Comparison of ENCODE assay signal across 24 mouse cellular contexts in the genomic region with DNA sequence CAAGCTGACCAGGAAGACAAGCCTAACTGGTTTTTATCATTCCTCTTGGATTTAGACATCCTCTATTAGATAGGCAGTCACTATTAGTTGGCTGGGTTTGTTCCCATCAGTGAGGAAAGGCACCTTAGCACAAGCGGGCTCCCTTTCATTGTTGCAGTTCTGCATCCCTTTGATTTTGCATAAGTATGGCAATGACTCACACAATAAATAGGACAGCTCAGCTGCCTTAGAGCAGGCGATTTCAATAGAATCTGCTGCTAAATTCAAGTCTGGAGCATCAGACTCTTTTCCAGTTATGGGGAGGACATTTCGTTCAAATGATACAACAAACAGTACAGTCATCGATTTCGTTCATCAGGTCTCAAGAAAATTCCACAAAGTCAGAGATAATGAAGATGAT. TPM values are rescaled to one million over a fixed set of nuclear protein-coding genes. Genes with fewer than 3 reads are reported as not detected.
A peak's percentile ranks its signal among the peaks of the same experiment; 100 is the strongest.
DNase-seq lines count a peak whose midpoint lies in the region; ATAC-seq and TF ChIP-seq lines count a peak whose summit lies in the region.
"Had no signal": no experiment of that assay in that cellular context is flagged by ENCODE, and none has a peak within 500 bp of the region (broad histone marks: within the 10 kb centered on the region; RNA-seq: fewer than 3 reads in every experiment).

No protein-coding gene starts in this region.

- no peak for DNase-seq in frontal cortex, postnatal 25 days (ENCODE audit: low spot score in 2 of 2)
- DNase-seq in CH12.LX (ENCODE audit: extremely low read depth), result peak; percentile 8
- DNase-seq in brain, adult 2 months (ENCODE audit: low read depth, low spot score), result peak; percentile 66
- no peak for DNase-seq in left cerebral cortex, adult 8-10 months (ENCODE audit: low spot score in 2 of 2)
- DNase-seq: adrenal gland, adult 8-10 months; adrenal gland, postnatal 14 days; adrenal gland, postnatal 36 days; B cell, adult 2 months; cerebellum, adult 11 months; cerebellum, adult 18-20 months; cerebellum, adult 8-10 months; cerebellum, adult 9-11 months; cerebellum, postnatal 14 days; cerebellum, postnatal 36 days; embryo, embryonic 11 days; forebrain, postnatal 0 days had no signal

- TF ChIP-seq CTCF in CH12.LX (conservative IDR thresholded peaks at IDR 0.05 in 1 of 2, IDR thresholded peaks at IDR 0.05 in 1 of 2; ENCODE audit: low read depth in 2 of 2, low read length in 2 of 2), result no peak

- no peak overlapping the region for H3K4me2 ChIP-seq in CH12.LX (ENCODE audit: insufficient read depth, low read depth, poor library complexity, severe bottlenecking)
- H3K4me2 ChIP-seq: embryonic facial prominence, embryonic 12.5 days; forebrain, embryonic 13.5 days; forebrain, embryonic 15.5 days had no signal

- peak; percentile 90 for ATAC-seq in frontal cortex, adult (ENCODE audit: low TSS enrichment)
- ATAC-seq: activated CD4-positive, CD25-positive, alpha-beta regulatory T cell, adult 4 months; CD4-positive, CD25-positive, alpha-beta regulatory T cell, adult 4 months; forebrain, embryonic 13.5 days; forebrain, embryonic 15.5 days; forebrain, postnatal 0 days; Patski had no signal

- no peak for TF ChIP-seq RAD21 in CH12.LX (IDR thresholded peaks at IDR 0.05; ENCODE audit: low read depth, low read length)

- no peak overlapping the region for H3K9ac ChIP-seq in CH12.LX (ENCODE audit: insufficient read depth, low read depth)
- H3K9ac ChIP-seq: embryonic facial prominence, embryonic 12.5 days; forebrain, embryonic 13.5 days; forebrain, embryonic 15.5 days; forebrain, postnatal 0 days had no signal

- 0 out of 4 replicates have a peak, but pooled peaks cover 0 to 5% of the 10 kb centered on the region in 2 experiments for H3K4me1 ChIP-seq in CH12.LX (ENCODE audit: control insufficient read depth in 1 of 2, insufficient read depth in 2 of 2)
- H3K4me1 ChIP-seq: embryonic facial prominence, embryonic 12.5 days; forebrain, embryonic 13.5 days; forebrain, embryonic 15.5 days had no signal

- no peaks in the 10 kb centered on the region for H3K9me3 ChIP-seq in CH12.LX (replicated peaks; ENCODE audit: low read length)
- H3K9me3 ChIP-seq: embryonic facial prominence, embryonic 12.5 days; forebrain, embryonic 13.5 days; forebrain, embryonic 15.5 days had no signal

- H3K36me3 ChIP-seq in CH12.LX (replicated peaks in 1 of 2; ENCODE audit: control insufficient read depth in 1 of 2, insufficient read depth in 1 of 2, low read length in 1 of 2), result no peaks in the 10 kb centered on the region
- H3K36me3 ChIP-seq: embryonic facial prominence, embryonic 12.5 days; forebrain, embryonic 15.5 days had no signal

- no peak for TF ChIP-seq EP300 in CH12.LX (IDR thresholded peaks at IDR 0.05; ENCODE audit: low read length)

- no peak overlapping the region for H3K4me3 ChIP-seq in CH12.LX (replicated peaks in 1 of 3; ENCODE audit: low read depth in 2 of 3, low read length in 2 of 3, poor library complexity in 1 of 3)
- H3K4me3 ChIP-seq: embryonic facial prominence, embryonic 12.5 days; forebrain, embryonic 13.5 days; forebrain, embryonic 15.5 days had no signal

- H3K27me3 ChIP-seq in CH12.LX (replicated peaks), result no peaks in the 10 kb centered on the region
- H3K27me3 ChIP-seq: embryonic facial prominence, embryonic 12.5 days; forebrain, embryonic 13.5 days; forebrain, embryonic 15.5 days had no signal

- dilution Hi-C loops in CH12.LX (cut with MboI; ENCODE audit: extremely low pct_ligation_motif_present, extremely low pct_unique_long_range_greater_than_20kb, low sequenced_read_pairs), result no loop called here

- in situ Hi-C loops in CH12.LX (cut with MboI; ENCODE audit: low pct_ligation_motif_present, low pct_unique_long_range_greater_than_20kb, low sequenced_read_pairs), result no loop called here

- H3K27ac ChIP-seq in CH12.LX (ENCODE audit: insufficient read depth, low read depth), result no peak overlapping the region
- H3K27ac ChIP-seq: embryonic facial prominence, embryonic 12.5 days; forebrain, embryonic 13.5 days; forebrain, embryonic 15.5 days had no signal

- H3K79me2 ChIP-seq in CH12.LX (replicated peaks; ENCODE audit: control insufficient read depth, extremely low read depth, insufficient read depth, poor library complexity, severe bottlenecking), result no peaks in the 10 kb centered on the region

- TF ChIP-seq POLR2A in CH12.LX (IDR thresholded peaks at IDR 0.05; ENCODE audit: low read depth, low read length), result no peak

TF ChIP-seq in CH12.LX, 34 proteins besides CTCF, POLR2A, EP300 and RAD21:
- TF ChIP-seq MAFK (IDR thresholded peaks at IDR 0.05; ENCODE audit: insufficient replicate concordance, low read length) (no peak), ELF1 (IDR thresholded peaks at IDR 0.05; ENCODE audit: low read depth, low read length) (no peak), SMC3 (IDR thresholded peaks at IDR 0.05; ENCODE audit: low read depth, low read length) (no peak), TBP (conservative IDR thresholded peaks at IDR 0.05; ENCODE audit: low read depth, low read length) (no peak), ETS1 (conservative IDR thresholded peaks at IDR 0.05; ENCODE audit: low read depth, low read length) (no peak), NRF1 (IDR thresholded peaks at IDR 0.05; ENCODE audit: low read depth, low read length) (no peak), SIN3A (IDR thresholded peaks at IDR 0.05; ENCODE audit: low read length) (no peak)

RNA-seq across cellular contexts. Expression of a gene that starts 49.8 kb away (rescaled TPM):
- total RNA-seq in CH12.LX (2012; rRNA removed), result not detected in 2 replicates
- not detected in 2 replicates for total RNA-seq in CH12.LX (2014; rRNA removed)
- not detected in 2 replicates for polyA plus RNA-seq in CH12.LX (2012; ENCODE audit: insufficient read length, low read depth)
- 1 to 10 TPM; 4.6 to 5.4 (median 4.9) TPM for total RNA-seq in left cerebral cortex, adult 8-10 months (2022)
- total RNA-seq: MEL had no signal
- polyA plus RNA-seq: activated CD4-positive, CD25-positive, alpha-beta regulatory T cell, adult 4 months; Patski had no signal

Comparison
In these comparisons a context has a peak if more than half of its experiments do, and no peak if none do; other contexts are left out.
1. DNase-seq: peak in CH12.LX (single experiment) and brain, adult 2 months (single experiment); none in frontal cortex, postnatal 25 days (0 of 2) and left cerebral cortex, adult 8-10 months (0 of 2).
2. RNA of a gene that starts 49.8 kb away (total RNA-seq): 4.6 to 5.4 TPM in left cerebral cortex, adult 8-10 months; not detected in CH12.LX; every median in the first group is over 4 times any median in the second.